7 mouse cellular contexts compared by ENCODE assay signal in the genomic region with DNA sequence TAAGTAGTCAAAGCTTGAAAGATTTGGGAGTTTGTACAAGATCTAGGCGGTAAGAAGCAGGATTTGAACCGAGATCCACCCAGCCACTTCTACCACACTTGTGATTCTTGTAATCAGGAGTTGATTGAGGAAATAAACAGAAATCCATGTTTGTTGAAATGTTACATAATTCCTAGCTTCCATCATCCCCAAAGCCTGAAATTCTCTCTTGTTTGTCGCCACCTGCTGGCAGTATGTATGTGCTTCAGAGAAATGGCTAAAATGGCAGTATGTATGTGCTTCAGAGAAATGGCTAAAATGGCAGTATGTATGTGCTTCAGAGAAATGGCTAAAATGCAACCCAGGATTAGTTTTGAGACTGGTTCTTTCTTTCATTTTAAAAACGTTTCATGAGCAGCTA.
DNase-seq lines count a peak whose midpoint lies in the region; ATAC-seq and TF ChIP-seq lines count a peak whose summit lies in the region.

No protein-coding gene starts in this region.

- TF ChIP-seq POLR2A in MEL (IDR thresholded peaks at IDR 0.05; ENCODE audit: control insufficient read depth in 1 of 2, insufficient read depth in 1 of 2, low read depth in 1 of 2, low read length in 2 of 2, poor library complexity in 1 of 2): no peak

- no peak for TF ChIP-seq EP300 in MEL (IDR thresholded peaks at IDR 0.05; ENCODE audit: low read depth in 1 of 2, low read length in 2 of 2)

- no peaks in the 10 kb centered on the region for H3K9me3 ChIP-seq in MEL (replicated peaks; ENCODE audit: insufficient read depth, low read length)

- intact Hi-C loops in left cerebral cortex, postnatal 14 days (cut with DNase I): no loop called here
- intact Hi-C loops in left cerebral cortex, postnatal 10 days (cut with DNase I): no loop called here

- peak; percentile 59 to 65 for DNase-seq in left cerebral cortex, postnatal 14 days (ENCODE audit: low spot score in 2 of 2)
- DNase-seq in left cerebral cortex, postnatal 10 days (ENCODE audit: extremely low spot score in 1 of 2, low spot score in 2 of 2): no peak
- DNase-seq in MEL (ENCODE audit: low read depth, low spot score): peak; percentile 60
- peak; percentile 69 for DNase-seq in kidney, postnatal 14 days
- peak; percentile 7 to 19 for DNase-seq in natural killer cell, adult 2 months (ENCODE audit: low spot score in 2 of 2)

- peak; percentile 84 for ATAC-seq in CD4-positive, CD25-positive, alpha-beta regulatory T cell, adult 4 months
- peak; percentile 87 for ATAC-seq in common myeloid progenitor, adult 5-6 weeks (replicated peaks; ENCODE audit: low read depth, poor library complexity, severe bottlenecking)

- no peak overlapping the region for H3K4me3 ChIP-seq in MEL (ENCODE audit: control insufficient read depth in 1 of 2, insufficient read depth in 1 of 2, low read depth in 2 of 2, low read length in 2 of 2)

- TF ChIP-seq RAD21 in MEL (IDR thresholded peaks at IDR 0.05; ENCODE audit: low read depth, low read length): peak; percentile 54

- peak; percentile 29 to 67 (median 64); a peak in 4 of 6 replicates for TF ChIP-seq CTCF in MEL (IDR thresholded peaks at IDR 0.05 in 2 of 3, conservative IDR thresholded peaks at IDR 0.05 in 1 of 3; ENCODE audit: control insufficient read depth in 1 of 3, insufficient read depth in 1 of 3, low read depth in 2 of 3, low read length in 3 of 3, poor library complexity in 1 of 3, severe bottlenecking in 1 of 3)

- H3K27me3 ChIP-seq in MEL (ENCODE audit: control insufficient read depth in 1 of 2, insufficient read depth in 2 of 2, low read length in 2 of 2): no peaks in the 10 kb centered on the region

- H3K4me1 ChIP-seq in MEL (ENCODE audit: control insufficient read depth in 1 of 2, insufficient read depth in 2 of 2, low read length in 2 of 2): no peaks in the 10 kb centered on the region

- no peak overlapping the region for H3K9ac ChIP-seq in MEL (ENCODE audit: control insufficient read depth, low read depth, low read length, poor library complexity, severe bottlenecking)

- no peaks in the 10 kb centered on the region for H3K79me2 ChIP-seq in MEL (ENCODE audit: control insufficient read depth, insufficient read depth, low read length, poor library complexity)

- H3K36me3 ChIP-seq in MEL (ENCODE audit: control insufficient read depth in 1 of 2, insufficient read depth in 2 of 2, low read length in 2 of 2): no peaks in the 10 kb centered on the region

- H3K27ac ChIP-seq in MEL (ENCODE audit: control insufficient read depth, low read depth, low read length): no peak overlapping the region

TF ChIP-seq in MEL, 35 proteins besides CTCF, POLR2A, EP300 and RAD21:
- TF ChIP-seq CHD1 (IDR thresholded peaks at IDR 0.05; ENCODE audit: low read depth, low read length) (no peak), ZC3H11A (IDR thresholded peaks at IDR 0.05; ENCODE audit: low read depth, low read length) (peak; percentile 49), TCF12 (IDR thresholded peaks at IDR 0.05; ENCODE audit: low read depth, low read length) (no peak), MEF2A (IDR thresholded peaks at IDR 0.05; ENCODE audit: extremely low read depth, insufficient replicate concordance, low read depth, low read length, poor library complexity, severe bottlenecking) (no peak), SMC3 (IDR thresholded peaks at IDR 0.05; ENCODE audit: low read depth, low read length) (peak; percentile 77), USF1 (IDR thresholded peaks at IDR 0.05; ENCODE audit: low read depth, low read length) (no peak), MAFK (IDR thresholded peaks at IDR 0.05; ENCODE audit: borderline replicate concordance, low read depth, low read length) (no peak), GATA1 (IDR thresholded peaks at IDR 0.05; ENCODE audit: low read depth, low read length) (no peak)

Comparison
In these comparisons a context has a peak if more than half of its experiments do, and no peak if none do; other contexts are left out.
1. DNase-seq: peak in left cerebral cortex, postnatal 14 days (2 of 2), MEL (single experiment), kidney, postnatal 14 days (single experiment) and natural killer cell, adult 2 months (2 of 2); none in left cerebral cortex, postnatal 10 days (0 of 2).